Mouse (Mus musculus) midbrain, embryonic 16.5 days (tissue): ENCODE measurements around the gene Susd6. TPM values are rescaled to one million over a fixed set of nuclear protein-coding genes. Genes with fewer than 3 reads are reported as not detected.

ENCODE experiments used
- ATAC-seq: fragments of 200-750 bp; cut with Nextera tagmentation; 2 replicates; pipeline ENCODE4 v1.8.0; 2017; ENCODE audit warnings: moderate TSS enrichment
- H3K27ac ChIP-seq: fragments of 300-500 bp; sonication (generic); 2 replicates; pipeline ENCODE4 v1.5.1; 2014; ENCODE audit warnings: mild to moderate bottlenecking, low read length, mixed read lengths
- H3K27me3 ChIP-seq: fragments of 300-500 bp; sonication (generic); 2 replicates; pipeline ENCODE4 v1.6.1; 2014; ENCODE audit warnings: low read depth, low read length, mixed read lengths; ENCODE audit not compliant: control insufficient read depth, insufficient read depth
- H3K36me3 ChIP-seq: fragments of 300-500 bp; sonication (generic); 2 replicates; pipeline ENCODE4 v1.6.1; 2014; ENCODE audit warnings: mild to moderate bottlenecking, low read length, moderate library complexity, mixed read lengths; ENCODE audit not compliant: control insufficient read depth, insufficient read depth
- H3K4me1 ChIP-seq: fragments of 300-500 bp; sonication (generic); 2 replicates; pipeline ENCODE4 v1.6.1; 2014; ENCODE audit warnings: mild to moderate bottlenecking, low read length, mixed read lengths; ENCODE audit not compliant: control insufficient read depth, insufficient read depth
- H3K4me2 ChIP-seq: fragments of 300-500 bp; sonication (generic); 2 replicates; pipeline ENCODE4 v1.6.1; 2014; ENCODE audit warnings: mild to moderate bottlenecking, low read length, mixed read lengths
- H3K4me3 ChIP-seq: fragments of 300-500 bp; sonication (generic); 2 replicates; pipeline ENCODE4 v1.5.1; 2014; ENCODE audit warnings: low read depth, mild to moderate bottlenecking, low read length, moderate library complexity, mixed read lengths
- H3K9ac ChIP-seq: fragments of 300-500 bp; sonication (generic); 2 replicates; pipeline ENCODE4 v1.6.1; 2014; ENCODE audit warnings: low read depth, low read length, mixed read lengths
- H3K9me3 ChIP-seq: fragments of 300-500 bp; sonication (generic); replicated peaks from 2 replicates; pipeline ENCODE4 v1.6.1; 2014; ENCODE audit warnings: mild to moderate bottlenecking, low read length, mixed read lengths; ENCODE audit not compliant: control insufficient read depth, poor library complexity, severe bottlenecking
- WGBS: fragments of 180-500 bp; shearing (Covaris S2); extraction: QIAGEN DNeasy Blood & Tissue Kit; methylation state at CpG from one replicate; pipeline ENCODE4 v1.1.7; 2014; 5-methylcytosine and 5-hydroxymethylcytosine counted together
- polyA plus RNA-seq: library from polyadenylated mRNA; unstranded; fragments of >200 nt; fragmentation: Nextera tagmentation; extraction: Ambion mirVana; gene quantifications from 2 replicates; pipeline ENCODE4 v1.2.1, GENCODE M21; 2015

The Susd6 gene
- polyA plus RNA-seq, 1 experiment from 2014 or later: 10.4 TPM

DNA sequence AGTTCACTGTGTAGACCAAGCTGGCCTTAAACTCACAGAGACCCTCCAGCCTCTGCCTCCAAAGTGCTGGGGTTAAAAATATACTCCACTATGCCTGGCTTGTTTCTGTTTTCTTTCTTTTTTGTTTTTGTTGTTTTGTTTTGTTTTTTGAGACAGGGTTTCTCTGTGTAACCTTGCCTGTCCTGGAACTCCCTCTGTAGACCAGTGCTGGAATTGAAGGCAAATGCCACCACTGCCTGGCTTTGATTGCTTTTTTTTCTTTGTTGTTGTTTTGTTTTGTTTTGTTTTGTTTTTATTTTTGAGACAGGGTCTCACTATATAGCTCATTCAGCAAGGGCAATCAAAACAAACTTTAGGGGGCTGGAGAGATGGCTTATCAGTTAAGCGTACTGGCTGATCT lies 11.1 kb downstream of the Susd6 start:
- H3K4me2 ChIP-seq: no peak overlapping the region
- H3K9me3 ChIP-seq: no peaks in the 10 kb centered on the region
- H3K9ac ChIP-seq: no peak overlapping the region
- no peak overlapping the region for H3K4me3 ChIP-seq
- H3K27ac ChIP-seq: no peak overlapping the region
- H3K4me1 ChIP-seq: no peaks in the 10 kb centered on the region
- no peaks in the 10 kb centered on the region for H3K36me3 ChIP-seq
- ATAC-seq: no peak
- WGBS: 100% methylated on average over 1 of the region's 1 CpGs
- H3K27me3 ChIP-seq: no peaks in the 10 kb centered on the region

GRCm38 (mm10) chr12:80803924-80804323 lies 13.6 kb downstream of the Susd6 start:
- H3K27ac ChIP-seq: no peak overlapping the region
- 44% methylated on average over 3 of the region's 3 CpGs for WGBS
- no peak overlapping the region for H3K9ac ChIP-seq

GRCm38 (mm10) chr12:80804861-80805428 lies 14.6 kb downstream of the Susd6 start:
- Histone ChIP-seq H3K4me2 (no peak overlapping the region), H3K27ac (no peak overlapping the region)

More at GRCm38 (mm10) chr12:80803924-80804323, 13.6 kb downstream of the Susd6 start:
- Histone ChIP-seq H3K4me3 (no peak overlapping the region), H3K36me3 (no peaks in the 10 kb centered on the region), H3K4me1 (peaks cover 3% of the 10 kb centered on the region; the same call in 1 of the 2 replicates), H3K4me2 (no peak overlapping the region), H3K27me3 (no peaks in the 10 kb centered on the region), H3K9me3 (no peaks in the 10 kb centered on the region)
- no peak for ATAC-seq

GRCm38 (mm10) chr12:80807451-80808085 lies 17.3 kb downstream of the Susd6 start:
- ATAC-seq: no peak
- Histone ChIP-seq H3K27me3 (no peaks in the 10 kb centered on the region), H3K27ac (no peak overlapping the region), H3K4me2 (no peak overlapping the region), H3K4me3 (no peak overlapping the region), H3K4me1 (peaks cover 6% of the 10 kb centered on the region; the same call in 1 of the 2 replicates), H3K9ac (no peak overlapping the region), H3K9me3 (no peaks in the 10 kb centered on the region), H3K36me3 (no peaks in the 10 kb centered on the region)
- WGBS: 25% methylated on average over 2 of the region's 2 CpGs

More at GRCm38 (mm10) chr12:80804861-80805428, 14.6 kb downstream of the Susd6 start:
- no peaks in the 10 kb centered on the region for H3K27me3 ChIP-seq
- WGBS: 96% methylated on average over 6 of the region's 6 CpGs
- peaks cover 3% of the 10 kb centered on the region; the same call in 1 of the 2 replicates for H3K4me1 ChIP-seq
- H3K9me3 ChIP-seq: no peaks in the 10 kb centered on the region
- no peak for ATAC-seq
- H3K9ac ChIP-seq: no peak overlapping the region
- H3K36me3 ChIP-seq: no peaks in the 10 kb centered on the region
- H3K4me3 ChIP-seq: no peak overlapping the region

GRCm38 (mm10) chr12:80810005-80810404 lies 19.7 kb downstream of the Susd6 start:
- Histone ChIP-seq H3K4me3 (no peak overlapping the region), H3K4me2 (no peak overlapping the region), H3K27me3 (no peaks in the 10 kb centered on the region), H3K36me3 (no peaks in the 10 kb centered on the region), H3K27ac (no peak overlapping the region), H3K9ac (no peak overlapping the region), H3K9me3 (no peaks in the 10 kb centered on the region), H3K4me1 (peaks cover 6% of the 10 kb centered on the region)
- WGBS: 86% methylated on average over 2 of the region's 2 CpGs
- no peak for ATAC-seq

- no peaks in the 10 kb centered on the region for H3K36me3 ChIP-seq
- H3K9ac ChIP-seq: no peak overlapping the region
- no peak overlapping the region for H3K4me3 ChIP-seq
- H3K27me3 ChIP-seq: no peaks in the 10 kb centered on the region
- H3K9me3 ChIP-seq: no peaks in the 10 kb centered on the region
- no peak overlapping the region for H3K4me2 ChIP-seq
- peaks cover 15% of the 10 kb centered on the region for H3K4me1 ChIP-seq
- WGBS: 44% methylated on average over 6 of the region's 6 CpGs
- ATAC-seq: no peak
- no peak overlapping the region for H3K27ac ChIP-seq
Observed at GRCm38 (mm10) chr12:80811646-80812509, 21.6 kb downstream of the Susd6 start.

DNA sequence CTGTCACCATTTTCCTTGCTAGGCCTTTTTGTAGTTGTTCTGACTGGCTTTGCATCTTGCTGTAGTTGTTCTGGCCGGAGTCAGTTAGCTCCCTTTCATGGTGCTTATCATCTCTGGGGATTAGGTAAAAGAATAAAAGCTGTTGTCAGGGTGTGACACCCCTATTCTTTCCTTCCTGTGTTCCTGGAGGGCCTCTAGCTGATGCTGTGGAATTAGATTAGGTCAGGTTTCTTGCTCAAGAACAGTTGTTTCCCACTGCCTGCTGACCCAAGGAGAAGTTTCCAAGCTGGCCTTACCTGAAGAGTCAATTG lies 22.2 kb downstream of the Susd6 start:
- Histone ChIP-seq H3K27ac (no peak overlapping the region), H3K9me3 (no peaks in the 10 kb centered on the region), H3K4me3 (no peak overlapping the region), H3K4me1 (peaks cover 16% of the 10 kb centered on the region), H3K27me3 (no peaks in the 10 kb centered on the region), H3K36me3 (no peaks in the 10 kb centered on the region), H3K4me2 (no peak overlapping the region), H3K9ac (no peak overlapping the region)
- WGBS: 19% methylated on average over 1 of the region's 1 CpGs
- no peak for ATAC-seq

DNA sequence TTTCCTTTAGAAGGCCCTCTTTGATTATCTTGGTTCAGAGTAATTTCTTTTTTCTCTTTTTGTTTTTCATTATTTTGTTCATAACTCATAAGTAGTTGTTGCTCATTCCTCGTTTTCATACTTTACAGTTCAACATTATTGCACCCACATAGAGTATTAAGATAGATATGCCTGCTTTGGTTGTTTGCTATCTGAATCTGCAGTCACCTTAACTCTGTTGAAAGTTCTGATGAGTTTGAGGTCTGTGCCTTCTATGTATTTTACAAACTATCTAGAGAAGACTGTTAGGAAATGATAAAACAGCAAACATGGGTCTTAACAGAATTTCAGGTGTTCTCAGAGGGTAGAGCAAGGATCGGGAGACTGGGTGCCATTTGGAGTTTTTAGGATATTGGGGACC lies 23.1 kb downstream of the Susd6 start:
- Histone ChIP-seq H3K27ac (no peak overlapping the region), H3K4me1 (peaks cover 13% of the 10 kb centered on the region), H3K9ac (no peak overlapping the region), H3K27me3 (no peaks in the 10 kb centered on the region), H3K4me3 (no peak overlapping the region), H3K36me3 (no peaks in the 10 kb centered on the region), H3K9me3 (no peaks in the 10 kb centered on the region), H3K4me2 (no peak overlapping the region)
- ATAC-seq: no peak
- WGBS: 99% methylated on average over 2 of the region's 2 CpGs

GRCm38 (mm10) chr12:80813872-80814271 lies 23.6 kb downstream of the Susd6 start:
- Histone ChIP-seq H3K4me1 (peaks cover 13% of the 10 kb centered on the region), H3K9ac (no peak overlapping the region), H3K27ac (no peak overlapping the region), H3K4me3 (no peak overlapping the region), H3K27me3 (no peaks in the 10 kb centered on the region), H3K36me3 (no peaks in the 10 kb centered on the region), H3K9me3 (no peaks in the 10 kb centered on the region), H3K4me2 (no peak overlapping the region)
- no peak for ATAC-seq
- 94% methylated on average over 4 of the region's 4 CpGs for WGBS
